Mouse (Mus musculus) midbrain, embryonic 14.5 days (tissue): Measurements from ENCODE around the gene Osbpl9. TPM values are rescaled to one million over a fixed set of nuclear protein-coding genes. Genes with fewer than 3 reads are reported as not detected.

Experiments
- ATAC-seq: fragments of 200-750 bp; cut with Nextera tagmentation; 2 replicates; pipeline ENCODE4 v1.8.0; 2017; ENCODE audit warnings: moderate number of reproducible peaks, moderate library complexity; ENCODE audit not compliant: low FRiP score, low TSS enrichment
- DNase-seq: peaks from one replicate; pipeline ENCODE4 v3.0.0-alpha.2; 2015
- H3K27ac ChIP-seq: fragments of 300-500 bp; sonication (generic); replicated peaks from 2 replicates; pipeline ENCODE4 v1.5.1; 2014; ENCODE audit warnings: mild to moderate bottlenecking, low read depth, low read length, moderate library complexity
- H3K27me3 ChIP-seq: fragments of 300-500 bp; sonication (generic); 2 replicates; pipeline ENCODE4 v1.6.1; 2014; ENCODE audit warnings: low read length, control low read depth, mixed read lengths; ENCODE audit not compliant: control insufficient read depth, insufficient read depth
- H3K36me3 ChIP-seq: fragments of 300-500 bp; sonication (generic); 2 replicates; pipeline ENCODE4 v1.6.1; 2014; ENCODE audit warnings: low read length, control low read depth; ENCODE audit not compliant: control insufficient read depth, insufficient read depth
- H3K4me1 ChIP-seq: fragments of 300-500 bp; sonication (generic); 2 replicates; pipeline ENCODE4 v1.6.1; 2014; ENCODE audit warnings: mild to moderate bottlenecking, antibody characterized with exemption, low read length, control low read depth; ENCODE audit not compliant: control insufficient read depth, insufficient read depth
- H3K4me2 ChIP-seq: fragments of 300-500 bp; sonication (generic); 2 replicates; pipeline ENCODE4 v1.6.1; 2014; ENCODE audit warnings: mild to moderate bottlenecking, low read length, moderate library complexity
- H3K4me3 ChIP-seq: fragments of 300-500 bp; sonication (generic); replicated peaks from 2 replicates; pipeline ENCODE4 v1.5.1; 2014; ENCODE audit warnings: low read depth, low read length
- H3K9ac ChIP-seq: fragments of 300-500 bp; sonication (generic); replicated peaks from 2 replicates; pipeline ENCODE4 v1.6.1; 2014; ENCODE audit warnings: mild to moderate bottlenecking, low read length, moderate library complexity
- H3K9me3 ChIP-seq: fragments of 300-500 bp; sonication (generic); 2 replicates; pipeline ENCODE4 v1.6.1; 2016; ENCODE audit warnings: low read length, control low read depth, mixed read lengths; ENCODE audit not compliant: control insufficient read depth
- WGBS: fragments of 180-500 bp; shearing (Covaris S2); extraction: QIAGEN DNeasy Blood & Tissue Kit; methylation state at CpG from one replicate; pipeline ENCODE4 v1.1.7; 2014; 5-methylcytosine and 5-hydroxymethylcytosine counted together
- microRNA counts: library from miRNA; unstranded; fragments of <30 nt; microRNA quantifications from one replicate; lab custom pipeline; 2016
- microRNA-seq: library from miRNA; unstranded; fragments of <30 nt; microRNA quantifications from one replicate; pipeline ENCODE4, GENCODE M21; 2016
- polyA plus RNA-seq: library from polyadenylated mRNA; unstranded; fragments of >200 nt; fragmentation: Nextera tagmentation; extraction: Ambion mirVana; gene quantifications from 2 replicates; pipeline ENCODE4 v1.2.1, GENCODE M21; 2014

Osbpl9 gene
- polyA plus RNA-seq, 1 experiment from 2014 or later: 81.1 TPM

GRCm38 (mm10) chr4:109014091-109014490, 188.0 kb downstream of the Osbpl9 start:
- WGBS: 95% methylated on average over 4 of the region's 4 CpGs
- no peaks in the 10 kb centered on the region for H3K4me1 ChIP-seq
- H3K27me3 ChIP-seq: no peaks in the 10 kb centered on the region
- peaks cover 28% of the 10 kb centered on the region for H3K36me3 ChIP-seq
- no peak overlapping the region for H3K9ac ChIP-seq
- H3K9me3 ChIP-seq: no peaks in the 10 kb centered on the region
- DNase-seq: no peak
- no peak overlapping the region for H3K27ac ChIP-seq
- no peak overlapping the region for H3K4me3 ChIP-seq
- ATAC-seq: no peak
- no peak overlapping the region for H3K4me2 ChIP-seq

MicroRNAs within 50 kb of the gene (microRNA counts, 519-probe panel; counts per million panel counts)
- microRNA mmu-miR-761 (lab: Ali Mortazavi, UCI): not detected

Small RNA genes lying within 50 kb of the gene (microRNA-seq; reads per million reads assigned to microRNA genes)
- gene Mir761: not detected

Other genes with a start within 250 kb of the Osbpl9 start
- 57.0 and 71.8 TPM in 2 replicates for gene Nrd1, start 201.6 kb downstream of the Osbpl9 start, polyA plus RNA-seq
- 0.57 and 0.80 TPM in 2 replicates for gene Calr4, start 32.2 kb upstream of the Osbpl9 start, polyA plus RNA-seq
- 48.6 and 77.5 TPM in 2 replicates for gene Eps15, start 78.0 kb upstream of the Osbpl9 start, polyA plus RNA-seq
- gene Ttc39a, start 204.4 kb upstream of the Osbpl9 start, polyA plus RNA-seq: 1.3 and 2.2 TPM in 2 replicates